Mouse (Mus musculus): ENCODE results near the gene Zbtb46.

The Zbtb46 gene

DNA sequence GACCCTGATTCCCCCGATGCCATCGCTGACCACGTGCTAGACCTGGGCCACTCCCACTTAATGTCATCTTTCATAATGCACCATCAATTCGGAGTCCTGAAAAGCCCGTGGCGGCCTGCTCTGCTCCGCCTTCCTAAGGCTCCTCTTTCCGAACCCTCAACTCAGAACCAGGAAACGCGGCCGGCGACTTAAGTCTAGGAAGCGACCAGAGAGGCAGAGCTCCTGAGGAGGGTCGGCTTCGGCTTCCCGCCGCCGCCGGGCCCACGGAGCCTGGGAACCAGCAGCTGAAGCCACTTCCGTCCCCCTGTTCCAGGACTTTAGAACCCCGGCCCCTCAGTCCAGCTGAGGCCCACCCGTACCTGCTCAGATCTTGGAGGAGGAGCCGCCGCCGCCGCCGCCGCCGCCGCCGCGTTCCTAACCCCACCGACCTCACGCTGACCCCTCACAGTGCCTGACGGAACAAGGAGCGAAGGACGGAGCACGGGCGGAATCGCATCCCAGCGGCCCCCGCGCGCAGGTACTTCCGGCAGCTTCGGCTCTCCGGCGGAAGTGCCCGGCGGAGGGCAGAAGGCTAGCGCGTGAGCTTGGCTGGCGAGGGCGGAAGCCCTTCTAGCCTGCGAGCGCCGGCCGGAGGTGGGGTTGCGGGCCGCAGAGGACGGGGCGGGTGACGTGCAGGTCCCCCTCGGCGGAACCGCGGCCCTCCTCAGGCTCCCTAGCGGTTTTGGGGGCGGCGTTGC is 94.2 kb downstream of the Zbtb46 start, which contains the start of the genes Zgpat and Arfrp1:
TSS of gene Zgpat (plus strand) at position 69 of the 737 bp plus-strand sequence.
TSS of gene Arfrp1 (minus strand) at position 545 of the 737 bp plus-strand sequence.
- peak; percentile 81 for DNase-seq (ENCODE audit: low read depth, low spot score)

DNA sequence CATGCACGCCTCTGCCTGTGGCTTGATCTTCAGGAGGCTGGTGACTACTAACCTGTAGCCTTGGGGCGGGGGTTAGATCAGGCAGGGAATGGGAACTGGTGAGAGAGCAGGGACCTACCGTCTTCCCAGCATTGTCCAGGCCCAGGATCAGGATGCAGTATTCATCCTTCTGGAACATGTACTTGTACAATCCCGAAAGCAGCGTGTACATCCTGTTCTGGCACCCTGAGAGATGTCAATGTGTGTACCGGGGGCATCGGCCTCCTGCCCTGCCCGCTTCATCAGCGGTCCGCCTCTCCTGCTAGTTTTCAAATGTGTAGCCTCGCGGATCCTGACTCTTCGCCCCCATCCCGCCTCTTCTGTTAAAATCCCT is 94.8 kb downstream of the Zbtb46 start:
- no peak for DNase-seq (ENCODE audit: low read depth, low spot score)

DNA sequence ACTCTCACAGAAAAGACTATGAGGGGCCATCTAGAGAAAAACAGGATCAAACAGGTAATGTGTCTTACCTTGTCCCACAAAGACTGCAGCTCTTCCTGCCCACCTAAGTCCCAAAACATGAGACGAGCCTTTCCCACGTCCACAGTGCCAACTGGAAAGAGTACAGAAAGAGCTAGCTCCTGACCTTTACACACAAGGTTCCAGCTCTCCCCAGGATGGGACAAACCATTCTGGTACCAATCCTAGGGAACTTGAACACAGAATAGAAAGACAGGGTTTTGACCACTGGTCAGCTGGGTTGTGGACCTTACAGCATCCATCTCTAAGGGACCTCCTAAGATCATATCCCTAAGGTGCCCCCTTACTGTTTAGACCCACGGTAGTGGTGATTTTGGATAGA is 95.3 kb downstream of the Zbtb46 start:
- no peak for DNase-seq (ENCODE audit: low read depth, low spot score)

DNA sequence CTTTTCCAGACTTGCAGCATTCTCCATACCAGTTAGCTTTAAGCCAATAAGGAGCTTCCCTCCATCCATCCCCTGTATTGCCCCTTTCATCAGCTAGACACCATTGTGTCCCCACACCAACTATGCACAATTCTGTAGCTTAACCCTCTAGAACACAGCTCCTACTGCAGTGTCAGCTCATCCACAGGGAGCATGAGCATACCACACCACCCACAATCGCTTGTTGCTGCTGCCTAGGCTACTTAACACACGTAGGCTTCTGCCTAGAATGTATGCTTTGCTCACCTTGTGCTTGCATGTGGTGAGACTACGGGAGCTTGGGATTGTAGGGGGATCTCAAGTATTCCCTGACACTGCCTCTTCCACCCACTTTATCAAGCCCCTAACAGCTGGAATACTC is 102.4 kb downstream of the Zbtb46 start:
- no peak for DNase-seq (ENCODE audit: low read depth, low spot score)

DNA sequence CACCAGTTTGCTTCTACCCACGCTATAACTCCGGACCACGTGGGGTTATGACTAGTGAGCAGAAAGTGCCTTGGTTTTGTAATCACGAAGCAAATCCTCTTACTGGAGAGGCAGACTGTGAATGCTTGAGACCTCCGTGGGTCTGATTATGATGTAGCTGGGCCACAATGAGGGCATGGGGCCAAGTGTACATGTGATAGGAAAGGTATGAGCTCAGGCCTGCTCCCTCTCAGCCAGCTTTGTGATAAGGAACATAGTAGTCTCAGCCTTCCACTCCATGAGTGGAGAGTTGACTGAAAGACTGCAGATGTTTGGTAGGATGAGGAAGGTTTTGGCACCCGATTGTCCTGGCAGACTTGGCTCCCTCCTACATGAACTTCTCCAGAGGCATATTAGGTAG is 116.5 kb downstream of the Zbtb46 start:
- no peak for DNase-seq (ENCODE audit: low read depth, low spot score)

DNA sequence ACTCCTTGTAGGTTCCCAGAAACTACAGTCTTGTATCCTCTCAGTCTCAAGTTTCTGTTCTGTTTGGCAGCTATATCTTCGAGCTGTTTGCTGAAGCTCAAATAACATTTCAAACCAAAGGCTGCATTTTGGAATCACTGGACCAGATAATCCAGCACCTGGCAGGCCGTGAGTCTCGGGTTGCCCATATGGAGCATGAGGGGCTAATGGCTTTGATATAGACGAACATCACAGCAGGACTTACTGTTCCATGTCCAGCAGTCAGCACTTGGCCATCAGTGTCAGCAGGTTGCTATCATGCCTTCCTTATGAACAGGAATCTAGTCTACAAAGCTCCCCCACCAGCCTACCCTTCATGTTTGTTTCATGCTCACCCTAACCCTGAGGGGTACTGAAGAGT is 118.8 kb downstream of the Zbtb46 start:
- DNase-seq (ENCODE audit: low read depth, low spot score) = no peak

All from forelimb bud, embryonic 11.5 days (tissue).